Mouse (Mus musculus) macrophage (primary cell): ENCODE results near the gene Tnfaip8l3. TPM values are rescaled to one million over a fixed set of nuclear protein-coding genes. Genes with fewer than 3 reads are reported as not detected.
"Not testable (repeated sequence)": the region's sequence is repeated elsewhere in the genome, so short reads cannot be mapped to it uniquely, and the experiment has no call there.

Experiments
- H3K27ac ChIP-seq: fragments of 350-480 bp; formaldehyde crosslinking; 2 replicates; pipeline ENCODE4 v1.9.0; 2021
- H3K36me3 ChIP-seq: fragments of 350-480 bp; formaldehyde crosslinking; 2 replicates; pipeline ENCODE4 v1.9.0; 2021; ENCODE audit errors: inconsistent target
- H3K4me3 ChIP-seq: fragments of 350-480 bp; formaldehyde crosslinking; 2 replicates; pipeline ENCODE4 v1.9.0; 2021; ENCODE audit errors: inconsistent target
- H3K79me2 ChIP-seq: fragments of 350-480 bp; formaldehyde crosslinking; 2 replicates; pipeline ENCODE4 v1.9.0; 2021; ENCODE audit errors: inconsistent target
- WGBS: methylation state at CpG from one replicate; pipeline ENCODE4 v1.1.7; 2026; ENCODE audit warnings: inconsistent platforms; ENCODE audit not compliant: missing documents; 5-methylcytosine and 5-hydroxymethylcytosine counted together
- polyA plus RNA-seq: library from polyadenylated mRNA; stranded (reverse); fragments of 250-400 nt; gene quantifications from 3 replicates; pipeline ENCODE4 v1.2.4, GENCODE M21; 2018; ENCODE audit warnings: inconsistent platforms

The Tnfaip8l3 gene
- polyA plus RNA-seq, 1 experiment from 2014 or later, result not detected

- no peaks in the 10 kb centered on the region for H3K79me2 ChIP-seq
- WGBS, result 92% methylated on average over 3 of the region's 3 CpGs
- no peak overlapping the region for H3K27ac ChIP-seq
- no peaks in the 10 kb centered on the region for H3K36me3 ChIP-seq
- no peak overlapping the region for H3K4me3 ChIP-seq
Observed at GRCm38 (mm10) chr9:54051298-54052068, 16.7 kb downstream of the Tnfaip8l3 start.

GRCm38 (mm10) chr9:54048978-54049377 is 19.2 kb downstream of the Tnfaip8l3 start:
- WGBS, result 0% methylated on average over 5 of the region's 5 CpGs
- H3K4me3 ChIP-seq, result no peak overlapping the region
- H3K79me2 ChIP-seq, result no peaks in the 10 kb centered on the region
- no peaks in the 10 kb centered on the region for H3K36me3 ChIP-seq
- no peak overlapping the region for H3K27ac ChIP-seq

DNA sequence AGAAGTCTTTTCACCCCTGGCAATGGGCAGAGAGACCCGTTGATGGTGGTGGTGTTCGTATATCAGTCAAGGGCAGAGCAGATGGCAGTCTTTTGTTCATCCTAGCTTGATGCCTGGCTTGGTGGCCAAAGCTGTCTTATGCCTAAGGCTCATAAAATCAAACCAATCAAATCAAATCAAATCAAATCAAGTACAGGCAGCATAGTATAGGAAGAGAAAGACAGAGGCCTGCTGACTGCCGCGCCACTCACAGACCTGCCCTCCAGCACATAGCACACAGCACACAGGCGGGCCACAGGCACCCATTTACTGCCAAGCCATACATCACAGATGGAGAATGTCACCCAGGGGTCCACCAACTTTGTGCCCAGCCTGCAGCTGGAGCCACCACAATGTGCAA is 25.1 kb downstream of the Tnfaip8l3 start:
- WGBS, result 88% methylated on average over 3 of the region's 5 CpGs
- no peak overlapping the region for H3K27ac ChIP-seq
- H3K36me3 ChIP-seq, result no peaks in the 10 kb centered on the region
- no peaks in the 10 kb centered on the region for H3K79me2 ChIP-seq
- no peak overlapping the region for H3K4me3 ChIP-seq

DNA sequence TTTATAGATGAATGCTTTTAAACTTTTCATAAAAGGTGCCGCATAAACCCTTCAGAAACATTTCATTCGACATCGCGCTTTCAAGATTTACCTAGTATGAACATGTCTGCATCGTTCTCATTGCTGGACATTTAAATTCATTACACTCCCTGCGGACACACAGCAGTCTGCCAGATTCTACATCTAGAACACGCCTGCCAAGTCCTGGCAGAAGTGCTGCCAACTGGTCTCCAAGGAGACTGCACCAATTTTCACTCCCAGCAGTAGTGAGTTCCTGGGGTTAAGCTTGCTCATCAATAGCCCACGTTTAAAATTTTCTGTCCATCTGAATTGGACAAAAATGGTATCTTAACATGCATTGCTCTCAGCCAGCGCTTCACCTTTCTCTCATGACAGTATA is 30.5 kb downstream of the Tnfaip8l3 start:
- no peaks in the 10 kb centered on the region for H3K36me3 ChIP-seq
- no peak overlapping the region for H3K4me3 ChIP-seq
- 85% methylated on average over 9 of the region's 9 CpGs for WGBS
- H3K27ac ChIP-seq, result no peak overlapping the region
- H3K79me2 ChIP-seq, result no peaks in the 10 kb centered on the region

DNA sequence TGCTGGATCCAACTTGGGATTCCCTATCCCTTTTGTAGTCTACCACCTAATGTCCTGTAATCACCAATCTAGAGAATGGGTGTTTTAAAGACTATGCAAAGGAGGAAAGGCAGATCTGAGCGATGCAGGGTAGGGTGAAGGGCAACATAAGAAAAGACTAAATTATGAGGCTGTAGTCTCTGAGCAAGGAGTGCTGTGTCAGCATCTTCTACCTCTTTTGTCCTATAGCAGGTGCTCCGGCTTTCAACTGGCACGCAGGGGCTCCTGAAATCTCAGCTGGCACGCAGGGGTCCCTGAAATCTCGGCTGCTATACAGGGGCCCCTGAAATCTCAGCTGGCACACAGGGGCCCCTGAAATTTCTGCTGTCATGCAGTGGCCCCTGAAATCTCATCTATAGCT is 33.5 kb downstream of the Tnfaip8l3 start:
- H3K79me2 ChIP-seq, result no peaks in the 10 kb centered on the region
- H3K4me3 ChIP-seq, result no peak overlapping the region
- 87% methylated on average over 5 of the region's 5 CpGs for WGBS
- no peak overlapping the region for H3K27ac ChIP-seq
- no peaks in the 10 kb centered on the region for H3K36me3 ChIP-seq

GRCm38 (mm10) chr9:54022795-54023194 is 45.4 kb downstream of the Tnfaip8l3 start:
- Histone ChIP-seq H3K79me2 (no peaks in the 10 kb centered on the region), H3K4me3 (no peak overlapping the region), H3K27ac (no peak overlapping the region), H3K36me3 (no peaks in the 10 kb centered on the region)
- WGBS, result 6% methylated on average over 3 of the region's 3 CpGs

DNA sequence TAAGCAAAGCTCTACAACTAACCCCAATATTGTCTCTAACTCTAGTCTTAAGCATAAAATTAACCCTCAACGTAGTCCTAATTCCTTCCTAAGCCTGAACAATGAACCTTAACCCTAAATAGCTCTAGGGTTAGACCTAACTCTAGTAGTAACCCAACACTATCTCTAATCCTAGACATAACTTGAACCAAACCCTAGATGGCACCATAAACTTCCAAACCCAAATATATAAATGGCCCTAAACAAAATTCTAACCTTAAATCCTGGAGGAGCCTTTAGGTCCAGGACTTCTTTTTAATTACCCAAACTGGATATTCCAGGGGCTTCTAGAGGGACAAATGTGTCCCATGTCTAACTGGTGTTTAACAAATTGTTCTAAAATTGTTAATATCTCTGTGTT is 73.7 kb downstream of the Tnfaip8l3 start:
- H3K36me3 ChIP-seq, result no peaks in the 10 kb centered on the region
- WGBS, result 82% methylated on average over 1 of the region's 1 CpGs
- no peak overlapping the region for H3K27ac ChIP-seq
- H3K4me3 ChIP-seq, result no peak overlapping the region
- H3K79me2 ChIP-seq, result no peaks in the 10 kb centered on the region

DNA sequence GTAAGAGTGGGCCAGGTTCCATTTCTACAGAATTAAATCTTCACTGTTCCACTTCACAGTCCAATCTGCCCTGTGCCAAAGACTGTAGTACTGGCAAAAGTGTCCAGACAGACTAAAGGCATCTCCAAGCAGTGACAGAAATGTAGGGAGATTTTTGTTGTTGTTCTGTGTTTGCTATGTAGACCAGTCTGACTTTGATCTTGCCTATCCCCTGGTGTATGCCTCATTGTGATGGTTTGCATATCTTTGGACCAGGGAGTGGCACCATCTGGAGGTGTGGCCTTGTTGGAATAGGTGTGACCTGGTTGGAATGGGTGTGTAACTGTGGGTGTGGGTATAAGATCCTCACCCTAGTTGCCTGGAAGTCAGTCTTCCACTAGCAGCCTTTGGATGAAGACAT is 75.6 kb downstream of the Tnfaip8l3 start:
- not testable (repeated sequence) for H3K79me2 ChIP-seq, H3K36me3 ChIP-seq, H3K4me3 ChIP-seq, H3K27ac ChIP-seq

DNA sequence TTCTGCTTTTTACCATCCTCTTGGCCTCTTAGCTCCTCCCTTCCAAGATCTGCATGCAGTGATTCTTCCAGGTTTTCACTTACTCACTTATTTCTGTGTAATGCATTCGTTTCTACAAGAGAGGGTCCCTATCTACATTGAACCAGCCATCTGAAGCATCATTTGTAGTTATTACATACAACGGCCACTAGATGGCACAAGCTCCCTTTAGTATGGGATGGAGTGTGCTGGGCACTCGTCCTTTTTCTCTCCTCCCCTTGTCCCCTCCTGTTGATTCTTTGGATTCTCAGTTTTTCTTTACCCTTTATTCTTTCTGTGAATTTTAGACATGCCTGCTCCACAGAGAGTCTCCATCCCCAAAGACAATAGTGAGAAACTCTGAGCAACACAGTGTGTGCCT is 77.3 kb downstream of the Tnfaip8l3 start:
- no peak overlapping the region for H3K4me3 ChIP-seq
- no peaks in the 10 kb centered on the region for H3K36me3 ChIP-seq
- H3K27ac ChIP-seq, result no peak overlapping the region
- H3K79me2 ChIP-seq, result no peaks in the 10 kb centered on the region
- 8% methylated on average over 3 of the region's 3 CpGs for WGBS

GRCm38 (mm10) chr9:53986972-53987371 is 81.2 kb downstream of the Tnfaip8l3 start:
- no peak overlapping the region for H3K27ac ChIP-seq
- no peak overlapping the region for H3K4me3 ChIP-seq
- H3K36me3 ChIP-seq, result no peaks in the 10 kb centered on the region
- no peaks in the 10 kb centered on the region for H3K79me2 ChIP-seq
- WGBS, result 31% methylated on average over 3 of the region's 3 CpGs

DNA sequence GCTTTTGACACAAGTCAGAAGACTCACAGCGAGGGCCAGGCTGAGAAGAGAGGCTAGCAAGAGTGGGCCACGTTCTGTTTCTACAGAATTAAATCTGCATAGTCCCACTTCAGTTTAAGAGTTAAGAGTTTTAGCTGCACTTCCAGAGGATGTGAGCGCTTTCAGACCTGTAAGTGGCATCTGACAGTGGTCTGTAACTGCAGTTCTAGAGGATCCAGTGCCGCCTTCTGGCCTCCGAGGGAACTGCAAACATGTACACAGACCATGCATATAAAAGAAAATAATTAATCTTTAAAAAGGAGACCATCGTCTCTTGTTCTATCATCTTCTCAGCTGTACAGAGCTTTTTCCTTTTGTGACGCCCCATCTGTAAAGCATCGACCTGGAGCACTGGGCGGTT is 83.3 kb downstream of the Tnfaip8l3 start:
- Histone ChIP-seq H3K4me3 (no peak overlapping the region), H3K36me3 (no peaks in the 10 kb centered on the region), H3K27ac (no peak overlapping the region), H3K79me2 (no peaks in the 10 kb centered on the region)
- WGBS, result 48% methylated on average over 9 of the region's 9 CpGs

GRCm38 (mm10) chr9:53975122-53975518 is 93.1 kb downstream of the Tnfaip8l3 start, which contains the start of gene Elmod1:
Gene Elmod1 (minus strand): TSS chr9:53975301.
- WGBS, result under 1% methylated on average over 24 of the region's 36 CpGs
- no peaks in the 10 kb centered on the region for H3K79me2 ChIP-seq

GRCm38 (mm10) chr9:53974328-53975121 is 93.7 kb downstream of the Tnfaip8l3 start:
- no peaks in the 10 kb centered on the region for H3K36me3 ChIP-seq
- no peaks in the 10 kb centered on the region for H3K79me2 ChIP-seq
- WGBS, result 5% methylated on average over 40 of the region's 42 CpGs
- H3K27ac ChIP-seq, result no peak overlapping the region
- no peak overlapping the region for H3K4me3 ChIP-seq

More at GRCm38 (mm10) chr9:53975122-53975518, 93.1 kb downstream of the Tnfaip8l3 start, which contains the start of gene Elmod1:
- H3K27ac ChIP-seq, result no peak within 1 kb of the TSS
- H3K36me3 ChIP-seq, result no peaks in the 10 kb centered on the region
- no peak within 1 kb of the TSS for H3K4me3 ChIP-seq

DNA sequence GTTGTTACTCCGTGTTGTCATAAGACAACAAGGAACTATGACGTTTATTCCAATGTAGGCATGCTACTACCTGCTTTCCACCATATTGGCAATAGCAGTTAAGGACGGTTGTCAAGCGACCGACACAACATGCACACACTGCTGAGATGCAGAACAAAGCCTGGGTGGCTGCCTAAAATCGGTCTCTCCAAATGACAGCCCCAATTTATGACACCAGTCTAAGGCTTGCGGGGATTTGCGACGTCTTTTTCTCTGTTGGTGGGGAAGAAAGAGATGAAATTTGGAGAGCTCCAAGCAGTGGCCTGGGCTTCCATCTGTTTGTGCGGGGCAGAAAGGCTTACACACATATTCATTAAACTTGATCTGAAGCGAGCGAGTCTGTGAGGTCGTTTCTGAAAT is 94.3 kb downstream of the Tnfaip8l3 start:
- no peaks in the 10 kb centered on the region for H3K79me2 ChIP-seq
- WGBS, result 25% methylated on average over 13 of the region's 13 CpGs
- no peak overlapping the region for H3K4me3 ChIP-seq
- H3K36me3 ChIP-seq, result no peaks in the 10 kb centered on the region
- no peak overlapping the region for H3K27ac ChIP-seq
